Mouse (Mus musculus): ENCODE data around the gene Tmem95. TPM values are rescaled to one million over a fixed set of nuclear protein-coding genes. Genes with fewer than 3 reads are reported as not detected.

Gene Tmem95
- polyA plus RNA-seq, 1 experiment, result not detected

- no peaks in the 10 kb centered on the region for H3K27me3 ChIP-seq (ENCODE audit: control insufficient read depth, insufficient read depth, insufficient read length)
These were observed 30.8 kb downstream of the Tmem95 start for GRCm38 (mm10) chr11:69846738-69847688.

GRCm38 (mm10) chr11:69846198-69846680 lies 31.6 kb downstream of the Tmem95 start, which contains the start of gene Plscr3:
TSS of gene Plscr3 (plus strand) at chr11:69846376.
- peak within 1 kb of the TSS; percentile 89 for H3K4me3 ChIP-seq (ENCODE audit: insufficient read depth, poor library complexity, severe bottlenecking)
- H3K79me3 ChIP-seq (ENCODE audit: low read depth), result peaks cover 2% of the 10 kb centered on the region
- H3K36me3 ChIP-seq (ENCODE audit: control insufficient read depth, insufficient read depth), result peaks cover 38% of the 10 kb centered on the region
- no peaks in the 10 kb centered on the region for H3K27me3 ChIP-seq (ENCODE audit: control insufficient read depth, insufficient read depth, insufficient read length)
- TF ChIP-seq MAX (IDR thresholded peaks at IDR 0.05) (peak; percentile 90), CTCF (IDR thresholded peaks at IDR 0.05; ENCODE audit: control insufficient read depth, insufficient read depth, insufficient read length) (no peak)
- peaks cover 22% of the 10 kb centered on the region for H3K79me2 ChIP-seq (ENCODE audit: control insufficient read depth, insufficient read depth)
- peak within 1 kb of the TSS; percentile 89 for H3ac ChIP-seq (ENCODE audit: control insufficient read depth, insufficient read length, low read depth)

More at GRCm38 (mm10) chr11:69846738-69847688, 30.8 kb downstream of the Tmem95 start:
- Histone ChIP-seq H3K79me2 (ENCODE audit: control insufficient read depth, insufficient read depth) (peaks cover 22% of the 10 kb centered on the region), H3K4me3 (ENCODE audit: insufficient read depth, poor library complexity, severe bottlenecking) (peak overlapping the region; percentile 89), H3K36me3 (ENCODE audit: control insufficient read depth, insufficient read depth) (peaks cover 45% of the 10 kb centered on the region), H3K79me3 (ENCODE audit: low read depth) (peaks cover 2% of the 10 kb centered on the region), H3ac (ENCODE audit: control insufficient read depth, insufficient read length, low read depth) (peak overlapping the region; percentile 89)
- TF ChIP-seq CTCF (IDR thresholded peaks at IDR 0.05; ENCODE audit: control insufficient read depth, insufficient read depth, insufficient read length), result no peak
- TF ChIP-seq CEBPB (IDR thresholded peaks at IDR 0.05; ENCODE audit: low read depth), result no peak
- no peak for TF ChIP-seq MYOG (IDR thresholded peaks at IDR 0.05; ENCODE audit: control insufficient read depth, extremely low read depth, insufficient read length)
- no peak for TF ChIP-seq MYOD1 (IDR thresholded peaks at IDR 0.05; ENCODE audit: control insufficient read depth, insufficient read length, low read depth)
- TF ChIP-seq MAX (IDR thresholded peaks at IDR 0.05), result no peak
- TF ChIP-seq FOSL1 (IDR thresholded peaks at IDR 0.05; ENCODE audit: insufficient read depth, low read length, poor library complexity, severe bottlenecking), result no peak
- TF ChIP-seq USF1 (IDR thresholded peaks at IDR 0.05; ENCODE audit: low read depth), result no peak

GRCm38 (mm10) chr11:69838714-69839104 lies 39.1 kb downstream of the Tmem95 start:
- no peaks in the 10 kb centered on the region for H3K79me3 ChIP-seq (ENCODE audit: low read depth)

GRCm38 (mm10) chr11:69837952-69838713 lies 39.7 kb downstream of the Tmem95 start, which contains the start of gene Tmem256:
TSS of gene Tmem256 (plus strand) at chr11:69838514.
- peaks cover 7% of the 10 kb centered on the region for H3K36me3 ChIP-seq (ENCODE audit: control insufficient read depth, insufficient read depth)
- H3K79me3 ChIP-seq (ENCODE audit: low read depth), result no peaks in the 10 kb centered on the region
- peak within 1 kb of the TSS; percentile 86 for H3ac ChIP-seq (ENCODE audit: control insufficient read depth, insufficient read length, low read depth)
- H3K4me3 ChIP-seq (ENCODE audit: insufficient read depth, poor library complexity, severe bottlenecking), result peak within 1 kb of the TSS; percentile 76
- H3K27me3 ChIP-seq (ENCODE audit: control insufficient read depth, insufficient read depth, insufficient read length), result no peaks in the 10 kb centered on the region
- H3K79me2 ChIP-seq (ENCODE audit: control insufficient read depth, insufficient read depth), result peaks cover 18% of the 10 kb centered on the region
- TF ChIP-seq MAX (IDR thresholded peaks at IDR 0.05) (peak; percentile 48), CTCF (IDR thresholded peaks at IDR 0.05; ENCODE audit: control insufficient read depth, insufficient read depth, insufficient read length) (no peak)

More at GRCm38 (mm10) chr11:69838714-69839104, 39.1 kb downstream of the Tmem95 start:
- TF ChIP-seq MYOG (IDR thresholded peaks at IDR 0.05; ENCODE audit: control insufficient read depth, extremely low read depth, insufficient read length) (no peak), FOSL1 (IDR thresholded peaks at IDR 0.05; ENCODE audit: insufficient read depth, low read length, poor library complexity, severe bottlenecking) (no peak), USF1 (IDR thresholded peaks at IDR 0.05; ENCODE audit: low read depth) (no peak), CTCF (IDR thresholded peaks at IDR 0.05; ENCODE audit: control insufficient read depth, insufficient read depth, insufficient read length) (no peak), MYOD1 (IDR thresholded peaks at IDR 0.05; ENCODE audit: control insufficient read depth, insufficient read length, low read depth) (no peak), MAX (IDR thresholded peaks at IDR 0.05) (no peak), CEBPB (IDR thresholded peaks at IDR 0.05; ENCODE audit: low read depth) (no peak)
- H3ac ChIP-seq (ENCODE audit: control insufficient read depth, insufficient read length, low read depth), result peak overlapping the region; percentile 86
- H3K27me3 ChIP-seq (ENCODE audit: control insufficient read depth, insufficient read depth, insufficient read length), result no peaks in the 10 kb centered on the region
- peak overlapping the region; percentile 76 for H3K4me3 ChIP-seq (ENCODE audit: insufficient read depth, poor library complexity, severe bottlenecking)
- H3K36me3 ChIP-seq (ENCODE audit: control insufficient read depth, insufficient read depth), result peaks cover 1% of the 10 kb centered on the region
- peaks cover 18% of the 10 kb centered on the region for H3K79me2 ChIP-seq (ENCODE audit: control insufficient read depth, insufficient read depth)

GRCm38 (mm10) chr11:69837604-69837951 lies 40.2 kb downstream of the Tmem95 start, which contains the start of gene Nlgn2:
TSS of gene Nlgn2 (minus strand) at chr11:69837784.
- Histone ChIP-seq H3K36me3 (ENCODE audit: control insufficient read depth, insufficient read depth) (peaks cover 12% of the 10 kb centered on the region), H3K79me2 (ENCODE audit: control insufficient read depth, insufficient read depth) (peaks cover 18% of the 10 kb centered on the region), H3K79me3 (ENCODE audit: low read depth) (no peaks in the 10 kb centered on the region), H3K4me3 (ENCODE audit: insufficient read depth, poor library complexity, severe bottlenecking) (peak within 1 kb of the TSS; percentile 76), H3ac (ENCODE audit: control insufficient read depth, insufficient read length, low read depth) (peak within 1 kb of the TSS; percentile 86), H3K27me3 (ENCODE audit: control insufficient read depth, insufficient read depth, insufficient read length) (no peaks in the 10 kb centered on the region)
- TF ChIP-seq CTCF (IDR thresholded peaks at IDR 0.05; ENCODE audit: control insufficient read depth, insufficient read depth, insufficient read length) (no peak), MAX (IDR thresholded peaks at IDR 0.05) (no peak), USF1 (IDR thresholded peaks at IDR 0.05; ENCODE audit: low read depth) (no peak), MYOG (IDR thresholded peaks at IDR 0.05; ENCODE audit: control insufficient read depth, extremely low read depth, insufficient read length) (no peak)
